Mouse (Mus musculus) heart, adult 2 months (tissue): Measurements from ENCODE around the gene Tgtp2. TPM values are rescaled to one million over a fixed set of nuclear protein-coding genes. Genes with fewer than 3 reads are reported as not detected.
A peak's percentile ranks its signal among the peaks of the same experiment; 100 is the strongest.
"Not testable (repeated sequence)": the region's sequence is repeated elsewhere in the genome, so short reads cannot be mapped to it uniquely, and the experiment has no call there.

Experiments used
- DNase-seq, 2 experiments: peaks; one replicate each; pipeline ENCODE4 v3.0.0; 2021
- H3K27ac ChIP-seq: fragments of 200-600 bp; 2 replicates; pipeline ENCODE4 v1.8.1; 2022
- H3K27me3 ChIP-seq: fragments of 200-500 bp; 2 replicates; pipeline ENCODE4 v1.6.1; 2012; ENCODE audit warnings: mild to moderate bottlenecking, low read length, inconsistent platforms, mixed read lengths; ENCODE audit not compliant: control insufficient read depth, insufficient read depth
- H3K36me3 ChIP-seq: fragments of 200-500 bp; 2 replicates; pipeline ENCODE4 v1.6.1; 2012; ENCODE audit warnings: low read length, inconsistent platforms; ENCODE audit not compliant: control insufficient read depth, insufficient read depth
- H3K4me1 ChIP-seq: fragments of 200-500 bp; 2 replicates; pipeline ENCODE4 v1.6.1; 2011; ENCODE audit warnings: low read length; ENCODE audit not compliant: control insufficient read depth, insufficient read depth
- H3K4me3 ChIP-seq: fragments of 200-600 bp; 2 replicates; pipeline ENCODE4 v1.8.1; 2022
- H3K79me2 ChIP-seq: fragments of 200-500 bp; replicated peaks from 2 replicates; pipeline ENCODE4 v1.6.1; 2012; ENCODE audit warnings: mild to moderate bottlenecking, inconsistent platforms, low read length, moderate library complexity, mixed read lengths; ENCODE audit not compliant: control insufficient read depth, insufficient read depth
- H3K9ac ChIP-seq: fragments of 200-500 bp; 2 replicates; pipeline ENCODE4 v1.6.1; 2012; ENCODE audit warnings: low read depth, mild to moderate bottlenecking, control low read depth, inconsistent platforms, low read length, mixed read lengths
- CTCF ChIP-seq: fragments of 200-600 bp; IDR thresholded peaks from 2 replicates; pipeline ENCODE4 v1.8.1; 2022; ENCODE audit warnings: antibody characterized with exemption, mild to moderate bottlenecking, moderate library complexity
- EP300 ChIP-seq: fragments of 200-500 bp; IDR thresholded peaks from 2 replicates; pipeline ENCODE4 v1.6.1; 2011; ENCODE audit warnings: low read depth, low read length, control low read depth; ENCODE audit not compliant: insufficient read depth
- POLR2A ChIP-seq: fragments of 200-500 bp; IDR thresholded peaks from 2 replicates; pipeline ENCODE4 v1.6.1; 2011; ENCODE audit warnings: mild to moderate bottlenecking, low read depth, low read length, control low read depth; ENCODE audit not compliant: insufficient read depth
- WGBS: fragments of 180-500 bp; shearing (Covaris S2); methylation state at CpG from one replicate; pipeline ENCODE4 v1.1.7; 2018; 5-methylcytosine and 5-hydroxymethylcytosine counted together
- intact Hi-C: fragments of 180-260 bp; cut with DNase I; formaldehyde crosslinking; loops from one replicate; pipeline ENCODE4 v1.15.1; 2025
- polyA plus RNA-seq: library from polyadenylated mRNA; depleted of rRNA; stranded (reverse); fragments of >200 nt; gene quantifications from 2 replicates; pipeline ENCODE4 v1.2.3, GENCODE M21; 2012
- total RNA-seq, 2 experiments: library from RNA; stranded (reverse); gene quantifications; 2 replicates each; pipeline ENCODE4 v1.2.3; 2021

The Tgtp2 gene
- total and polyA plus RNA-seq, 3 experiments: 1.2 to 7.2 (median 6.9) TPM

DNA sequence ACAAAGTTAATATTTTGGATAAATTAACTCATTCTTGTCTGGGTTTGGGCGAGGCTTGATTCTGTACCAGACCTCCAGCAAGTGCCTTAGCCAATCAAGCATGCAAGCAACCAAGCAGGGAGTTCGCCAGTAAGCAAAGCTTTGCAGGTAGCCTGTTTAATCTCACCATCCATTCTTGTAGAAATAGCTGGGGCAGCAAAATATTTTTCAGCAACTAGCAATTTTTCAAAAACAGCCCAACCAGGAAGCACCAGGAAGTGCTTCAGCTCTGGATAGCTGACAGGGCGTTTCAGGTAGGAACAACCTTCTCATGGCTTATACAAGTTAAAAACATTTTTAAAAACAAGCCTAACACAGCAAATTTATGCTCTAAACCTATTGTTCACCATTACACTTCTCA lies 17.9 kb upstream of the Tgtp2 start:
- Histone ChIP-seq H3K4me3 (0 out of 2 replicates have a peak overlapping the region, but pooled peaks have one; percentile 3), H3K36me3 (peaks cover 14% of the 10 kb centered on the region), H3K27me3 (no peaks in the 10 kb centered on the region), H3K4me1 (peaks cover 26% of the 10 kb centered on the region), H3K79me2 (no peaks in the 10 kb centered on the region), H3K27ac (peak overlapping the region; percentile 72), H3K9ac (peak overlapping the region; percentile 34; the same call in 1 of the 2 replicates)
- no peak for DNase-seq
- intact Hi-C loops: no loop called here
- WGBS: 73% methylated on average over 3 of the region's 3 CpGs
- TF ChIP-seq EP300 (no peak), CTCF (no peak), POLR2A (no peak)

DNA sequence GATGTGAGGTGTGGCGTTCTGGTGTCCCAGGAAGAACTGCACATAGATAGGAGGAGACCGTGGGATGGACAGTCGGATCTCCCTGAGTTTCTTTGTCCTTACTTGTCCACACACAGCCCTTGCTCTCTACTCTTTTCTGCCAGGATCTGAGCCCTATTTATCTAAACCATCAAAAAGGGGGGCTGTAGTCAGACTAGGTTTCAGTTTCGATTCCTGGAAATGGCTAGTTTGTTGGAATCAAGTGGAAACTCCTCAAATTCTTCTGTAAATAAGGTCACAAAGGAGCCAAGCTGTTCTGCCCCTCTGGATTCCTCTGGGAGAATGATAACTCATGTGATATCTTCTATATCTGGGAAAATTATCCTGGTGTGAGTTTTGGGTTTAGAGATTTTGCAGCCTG lies 17.4 kb upstream of the Tgtp2 start:
- Histone ChIP-seq H3K9ac (peak overlapping the region; percentile 34), H3K4me3 (0 out of 2 replicates have a peak overlapping the region, but pooled peaks have one; percentile 3), H3K27me3 (no peaks in the 10 kb centered on the region), H3K4me1 (peaks cover 25% of the 10 kb centered on the region), H3K27ac (peak overlapping the region; percentile 72), H3K79me2 (no peaks in the 10 kb centered on the region), H3K36me3 (peaks cover 14% of the 10 kb centered on the region)
- WGBS: 44% methylated on average over 4 of the region's 4 CpGs
- DNase-seq: no peak
- TF ChIP-seq CTCF (no peak), EP300 (no peak), POLR2A (no peak)
- intact Hi-C loops: no loop called here

DNA sequence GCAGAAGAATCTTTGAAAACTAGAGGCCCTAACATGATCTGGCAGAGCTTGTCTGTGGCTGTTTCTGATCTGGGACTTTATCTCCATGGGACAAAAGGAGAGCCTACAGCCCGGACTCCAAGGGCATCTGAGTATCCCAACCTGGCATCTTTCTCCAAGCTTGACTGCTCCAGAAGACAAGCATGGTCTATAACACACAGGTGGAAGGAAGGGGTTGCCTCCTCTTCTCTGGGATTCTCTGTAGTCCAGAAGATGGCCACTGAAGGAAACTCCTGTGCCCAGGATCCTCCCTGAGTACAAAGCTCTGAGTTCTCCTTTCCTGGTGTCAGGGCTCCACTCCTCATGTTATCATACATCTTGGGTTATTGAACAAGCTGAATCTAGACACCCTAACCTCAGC lies 16.6 kb upstream of the Tgtp2 start:
- Histone ChIP-seq H3K9ac (no peak overlapping the region), H3K4me1 (peaks cover 24% of the 10 kb centered on the region), H3K4me3 (no peak overlapping the region), H3K27ac (no peak overlapping the region), H3K79me2 (no peaks in the 10 kb centered on the region), H3K27me3 (no peaks in the 10 kb centered on the region), H3K36me3 (peaks cover 14% of the 10 kb centered on the region)
- TF ChIP-seq POLR2A: no peak
- TF ChIP-seq EP300: no peak
- no peak for TF ChIP-seq CTCF
- intact Hi-C loops: no loop called here
- WGBS: 79% methylated on average over 1 of the region's 1 CpGs
- DNase-seq: no peak

DNA sequence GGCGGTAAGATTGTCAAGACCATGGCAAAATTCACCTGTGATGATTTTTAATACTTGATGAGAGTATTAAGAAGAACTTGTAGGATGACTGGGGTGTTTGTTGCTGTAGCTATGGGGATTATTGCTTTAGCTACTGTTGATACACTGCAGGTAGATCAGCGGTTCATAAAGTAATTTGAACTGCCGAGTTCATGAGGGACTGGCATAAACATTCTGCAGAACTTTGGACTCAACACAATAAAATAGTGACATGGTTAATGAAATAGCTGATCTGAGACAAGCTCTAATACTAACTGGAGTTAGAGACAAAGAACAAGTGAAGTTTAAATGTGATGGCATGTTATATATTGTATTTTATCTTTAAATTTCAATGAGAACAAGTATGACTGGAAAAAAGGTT lies 14.7 kb upstream of the Tgtp2 start:
- intact Hi-C loops: loop anchor here (5.0 kb wide), 1 partner anchor 81 kb away; no protein-coding TSS in a partner anchor
- Histone ChIP-seq H3K27ac (peak overlapping the region; percentile 4; the same call in 1 of the 2 replicates), H3K4me1 (peaks cover 16% of the 10 kb centered on the region), H3K36me3 (peaks cover 14% of the 10 kb centered on the region), H3K27me3 (no peaks in the 10 kb centered on the region), H3K9ac (no peak overlapping the region), H3K79me2 (no peaks in the 10 kb centered on the region), H3K4me3 (no peak overlapping the region)
- WGBS: 92% methylated on average over 3 of the region's 3 CpGs
- TF ChIP-seq CTCF (no peak), POLR2A (no peak), EP300 (no peak)
- DNase-seq: no peak

DNA sequence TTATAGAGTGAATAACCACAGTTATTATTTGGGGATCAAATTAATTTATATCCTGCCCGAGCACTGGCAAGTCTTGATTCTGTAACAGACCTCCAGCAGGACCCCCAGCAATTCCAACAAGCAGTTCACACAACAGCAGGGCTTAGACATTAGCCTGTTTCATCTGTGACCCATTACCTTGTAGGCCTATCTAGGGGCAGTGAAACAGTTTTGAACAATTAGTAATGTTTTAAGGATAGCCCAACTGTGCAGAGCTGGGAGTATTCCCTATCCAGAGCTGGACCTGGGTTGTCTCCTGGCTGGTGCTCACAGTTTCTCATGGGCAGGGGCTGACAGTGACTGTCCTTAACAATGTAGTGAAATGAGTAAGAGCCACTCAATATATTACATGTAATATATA lies 13.0 kb upstream of the Tgtp2 start:
- TF ChIP-seq CTCF: no peak
- TF ChIP-seq EP300: no peak
- TF ChIP-seq POLR2A: no peak
- DNase-seq: no peak
- Histone ChIP-seq H3K27ac (peak overlapping the region; percentile 90), H3K79me2 (no peaks in the 10 kb centered on the region), H3K4me3 (peak overlapping the region; percentile 3; the same call in 1 of the 2 replicates), H3K4me1 (peaks cover 9% of the 10 kb centered on the region), H3K9ac (no peak overlapping the region), H3K36me3 (peaks cover 6% of the 10 kb centered on the region), H3K27me3 (no peaks in the 10 kb centered on the region)
- intact Hi-C loops: loop anchor here (1.0 to 5.0 kb wide), 2 partner anchors 80 to 155 kb away; no protein-coding TSS in a partner anchor
- WGBS: 66% methylated on average over 1 of the region's 1 CpGs

DNA sequence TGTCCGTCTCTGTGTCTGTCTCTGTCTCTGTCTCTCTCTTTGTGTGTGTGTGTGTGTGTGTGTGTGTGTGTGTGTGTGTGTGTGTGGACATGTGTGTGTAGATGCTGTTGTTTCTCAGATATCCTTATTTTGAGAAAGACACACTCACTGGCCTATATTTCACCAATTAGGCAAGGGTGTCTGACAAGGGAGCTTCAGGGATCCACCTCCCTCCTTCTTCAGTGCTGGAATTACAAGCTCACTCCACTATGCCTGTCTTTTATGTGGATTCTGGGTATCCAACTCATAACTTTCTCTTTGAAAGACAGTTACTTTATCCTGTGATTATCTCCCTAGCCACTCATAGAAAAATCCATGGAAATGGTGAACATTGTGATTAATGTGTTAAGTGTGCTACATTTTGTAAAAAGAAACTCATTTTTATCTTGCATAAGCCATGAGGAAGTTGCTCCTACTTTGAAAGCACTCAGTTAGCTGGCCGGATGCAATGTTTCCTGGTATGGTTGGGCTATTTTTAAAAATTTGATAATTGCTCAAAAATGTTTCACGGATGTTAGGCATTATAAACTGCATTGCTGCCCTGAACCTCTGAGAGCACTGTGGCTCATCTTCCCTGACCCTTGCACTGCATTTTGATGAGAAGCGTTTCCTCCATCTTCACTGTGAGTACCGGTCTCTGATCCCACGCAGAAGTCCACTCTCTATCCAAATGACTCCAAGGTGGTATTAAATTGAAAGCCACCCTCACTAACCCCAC lies 12.2 kb upstream of the Tgtp2 start, which contains the start of gene Ifi47:
TSS of gene Ifi47 (plus strand) at position 587 of the 757 bp plus-strand sequence.
- H3K36me3 ChIP-seq, H3K27me3 ChIP-seq, H3K79me2 ChIP-seq, H3K4me1 ChIP-seq: not testable (repeated sequence)
- Histone ChIP-seq H3K4me3 (peak within 1 kb of the TSS; percentile 3; the same call in 1 of the 2 replicates), H3K27ac (peak within 1 kb of the TSS; percentile 90), H3K9ac (peak within 1 kb of the TSS; percentile 44; the same call in 1 of the 2 replicates)
- 21% methylated on average over 6 of the region's 6 CpGs for WGBS
- peak in 1 of 2 experiments; percentile 49 for DNase-seq
- intact Hi-C loops: loop anchor here (5.0 kb wide), 1 partner anchor 79 kb away; no protein-coding TSS in a partner anchor
- TF ChIP-seq EP300: peak; percentile 82; the same call in 1 of the 2 replicates
- peak; percentile 69 for TF ChIP-seq POLR2A
- TF ChIP-seq CTCF: peak; percentile 51
